Mouse (Mus musculus) T-helper 17 cell (primary cell): ENCODE measurements around the gene Clcn3.

Experiments used
- in situ Hi-C, 2 experiments: fragments of 300-600 bp; cut with MboI, MseI; formaldehyde crosslinking; loops; 1 replicate in 1 of 2; 2 replicates in 1 of 2; pipeline ENCODE4 v1.15.1; 2025; ENCODE audit warnings: high pct_unique_total_duplicates in 2 of 2

The Clcn3 gene

GRCm38 (mm10) chr8:60870231-60871193, 112.6 kb downstream of the Clcn3 start:
- in situ Hi-C loops, result no loop called here

GRCm38 (mm10) chr8:60869761-60870160, 113.3 kb downstream of the Clcn3 start:
- in situ Hi-C loops, result loop anchor here (5.0 to 10.0 kb wide), 4 partner anchors 235 to 1655 kb away; partner anchors contain the start of genes Aadat (in 1 of the 2), Gm10283 (in 1 of the 2) and Mfap3l (in 1 of the 2)

GRCm38 (mm10) chr8:60868236-60868965, 114.7 kb downstream of the Clcn3 start:
- in situ Hi-C loops, result loop anchor here (5.0 to 10.0 kb wide), 4 partner anchors 234 to 1656 kb away; partner anchors contain the start of genes Aadat (in 1 of the 2), Gm10283 (in 1 of the 2) and Mfap3l (in 1 of the 2)

GRCm38 (mm10) chr8:60867468-60868115, 115.5 kb downstream of the Clcn3 start:
- in situ Hi-C loops, result loop anchor here (5.0 to 10.0 kb wide), 4 partner anchors 233 to 1657 kb away; partner anchors contain the start of genes Aadat (in 1 of the 2), Gm10283 (in 1 of the 2) and Mfap3l (in 1 of the 2)

- in situ Hi-C loops, result loop anchor here (5.0 to 10.0 kb wide), 4 partner anchors 231 to 1659 kb away; partner anchors contain the start of genes Aadat (in 1 of the 2), Gm10283 (in 1 of the 2) and Mfap3l (in 1 of the 2)
Observed at GRCm38 (mm10) chr8:60865504-60866114, 117.5 kb downstream of the Clcn3 start.

- in situ Hi-C loops, result loop anchor here (5.0 to 10.0 kb wide), 4 partner anchors 230 to 1660 kb away; partner anchors contain the start of genes Aadat (in 1 of the 2), Gm10283 (in 1 of the 2) and Mfap3l (in 1 of the 2)
Observed at GRCm38 (mm10) chr8:60864875-60865274, 118.2 kb downstream of the Clcn3 start.

GRCm38 (mm10) chr8:60861783-60862182, 121.3 kb downstream of the Clcn3 start:
- in situ Hi-C loops, result loop anchor here (10.0 kb wide), 3 partner anchors 227 to 1663 kb away; partner anchors contain the start of genes Aadat (in 1 of the 2), Gm10283 (in 1 of the 2) and Mfap3l (in 1 of the 2)

GRCm38 (mm10) chr8:60860749-60861148, 122.4 kb downstream of the Clcn3 start:
- in situ Hi-C loops, result loop anchor here (10.0 kb wide), 3 partner anchors 226 to 1664 kb away; partner anchors contain the start of genes Aadat (in 1 of the 2), Gm10283 (in 1 of the 2) and Mfap3l (in 1 of the 2)
